ENCODE assay signal across 8 mouse cellular contexts in genomic region chr1:78657671-78658440, GRCm38 (mm10). TPM values are rescaled to one million over a fixed set of nuclear protein-coding genes. Genes with fewer than 3 reads are reported as not detected.
DNase-seq lines count a peak whose midpoint lies in the region; ATAC-seq lines count a peak whose summit lies in the region.

Gene Acsl3 (plus strand): TSS chr1:78657825.
Gene Utp14b (plus strand): TSS chr1:78658038.

- no peaks in the 10 kb centered on the region for H3K9me3 ChIP-seq in intestine, embryonic 15.5 days

- no peaks in the 10 kb centered on the region for H3K36me3 ChIP-seq in intestine, embryonic 15.5 days

- peak within 1 kb of the TSS; percentile 97 for H3K27ac ChIP-seq in intestine, embryonic 15.5 days

- H3K4me2 ChIP-seq in intestine, embryonic 15.5 days (replicated peaks), result peak within 1 kb of the TSS; percentile 62

- H3K9ac ChIP-seq in intestine, embryonic 15.5 days, result peak within 1 kb of the TSS; percentile 96

- WGBS in intestine, embryonic 15.5 days, result under 1% methylated on average over 104 of the region's 104 CpGs

- peak; percentile 98 for ATAC-seq in intestine, embryonic 15.5 days

- intact Hi-C loops in gastrocnemius, postnatal 36 days (cut with DNase I), result loop anchor here (5.0 kb wide), 1 partner anchor 121 kb away; no protein-coding TSS in a partner anchor
- intact Hi-C loops in left cerebral cortex, postnatal 25 days (cut with DNase I), result loop anchor here (1.0 to 5.0 kb wide), 2 partner anchors 66 to 121 kb away; no protein-coding TSS in a partner anchor

- H3K27me3 ChIP-seq in intestine, embryonic 15.5 days (replicated peaks), result no peaks in the 10 kb centered on the region

- peak within 1 kb of the TSS; percentile 96 for H3K4me3 ChIP-seq in intestine, embryonic 15.5 days (replicated peaks)

- H3K4me1 ChIP-seq in intestine, embryonic 15.5 days (replicated peaks), result peaks cover 15% of the 10 kb centered on the region

- DNase-seq in adrenal gland, adult 8-10 months, result peak; percentile 95
- peak; percentile 94 for DNase-seq in embryo, embryonic 11.5 days (ENCODE audit: low read depth, low spot score)
- peak; percentile 94 to 97 for DNase-seq in gastrocnemius, postnatal 36 days
- DNase-seq in left cerebral cortex, postnatal 25 days (ENCODE audit: low spot score in 2 of 2), result peak; percentile 98
- peak; percentile 97 for DNase-seq in mesoderm, embryonic 11.5 days (ENCODE audit: low read depth, low spot score)
- DNase-seq in right cerebral cortex, postnatal 25 days, result peak; percentile 98
- peak; percentile 94 to 98 for DNase-seq in urinary bladder, postnatal 36 days (ENCODE audit: low spot score in 2 of 2)

RNA-seq across cellular contexts. Expression of gene Acsl3, which starts in this region (rescaled TPM):
- total RNA-seq in adrenal gland, adult 8-10 months (2022), result 10 to 100 TPM; 28.5 to 36.8 (median 34.4) TPM
- total RNA-seq in gastrocnemius, postnatal 36 days (2021), result 10 to 100 TPM in 1 of 2 experiments, 1 to 10 TPM in 1; 7.8 to 11.2 TPM
- 88.0 and 97.5 TPM in 2 replicates for polyA plus RNA-seq in intestine, embryonic 15.5 days (2015; fragmentation: Nextera tagmentation; extraction: Ambion mirVana)
- total RNA-seq in left cerebral cortex, postnatal 25 days (2021), result 100 to 1,000 TPM; 157 to 167 TPM

RNA-seq across cellular contexts. Expression of gene Utp14b, which starts in this region (rescaled TPM):
- total RNA-seq in adrenal gland, adult 8-10 months (2022), result 1 to 10 TPM; 4.0 to 8.7 (median 5.4) TPM
- total RNA-seq in gastrocnemius, postnatal 36 days (2021), result 1 to 10 TPM; 1.2 to 1.4 TPM
- polyA plus RNA-seq in intestine, embryonic 15.5 days (2015; fragmentation: Nextera tagmentation; extraction: Ambion mirVana), result 4.0 and 4.1 TPM in 2 replicates
- 10 to 100 TPM; 14.3 to 15.3 TPM for total RNA-seq in left cerebral cortex, postnatal 25 days (2021)

Comparison
In these comparisons a context has a peak if more than half of its experiments do, and no peak if none do; other contexts are left out.
1. Peak in every context shown above with its lines: DNase-seq, ATAC-seq, H3K4me3 ChIP-seq and H3K27ac ChIP-seq.
2. RNA of gene Acsl3 (total RNA-seq): 157 to 167 TPM in left cerebral cortex, postnatal 25 days; 28.5 to 36.8 TPM in adrenal gland, adult 8-10 months and 7.8 to 11.2 TPM in gastrocnemius, postnatal 36 days; every median in the first group is over 4 times any median in the second.